Mouse (Mus musculus) mesoderm, embryonic 11.5 days (tissue): ENCODE results near the gene Tarsl2.

Experiments used
- DNase-seq: peaks from one replicate; pipeline ENCODE4 v3.0.0-alpha.2; 2012; ENCODE audit warnings: low read depth, low spot score

Tarsl2 gene

GRCm38 (mm10) chr7:65644643-65645351, at the start of gene Tarsl2:
Gene Tarsl2 (plus strand): TSS chr7:65644898.
- DNase-seq = peak; percentile 94

GRCm38 (mm10) chr7:65606124-65606523, 38.6 kb upstream of the Tarsl2 start:
- DNase-seq = no peak

- DNase-seq = no peak
These were observed 37.7 kb upstream of the Tarsl2 start for GRCm38 (mm10) chr7:65607003-65607402.

GRCm38 (mm10) chr7:65610171-65610570, 34.5 kb upstream of the Tarsl2 start:
- no peak for DNase-seq

- no peak for DNase-seq
These were observed 34.0 kb upstream of the Tarsl2 start for GRCm38 (mm10) chr7:65610673-65611072.

GRCm38 (mm10) chr7:65611298-65611697, 33.4 kb upstream of the Tarsl2 start:
- no peak for DNase-seq

- DNase-seq = no peak
These were observed 31.0 kb upstream of the Tarsl2 start for GRCm38 (mm10) chr7:65613723-65614122.

GRCm38 (mm10) chr7:65618751-65619150, 25.9 kb upstream of the Tarsl2 start:
- DNase-seq = no peak

- no peak for DNase-seq
These were observed 24.0 kb upstream of the Tarsl2 start for GRCm38 (mm10) chr7:65620746-65621145.

GRCm38 (mm10) chr7:65623330-65623729, 21.4 kb upstream of the Tarsl2 start:
- DNase-seq = no peak

- DNase-seq = no peak
These were observed 19.2 kb upstream of the Tarsl2 start for GRCm38 (mm10) chr7:65625528-65625927.

- no peak for DNase-seq
These were observed 14.9 kb upstream of the Tarsl2 start for GRCm38 (mm10) chr7:65629846-65630245.

- no peak for DNase-seq
These were observed 14.0 kb upstream of the Tarsl2 start for GRCm38 (mm10) chr7:65630661-65631060.

GRCm38 (mm10) chr7:65635831-65636230, 8.9 kb upstream of the Tarsl2 start:
- DNase-seq = no peak

- DNase-seq = no peak
These were observed 8.3 kb upstream of the Tarsl2 start for GRCm38 (mm10) chr7:65636356-65636880.

- DNase-seq = no peak
These were observed 6.4 kb upstream of the Tarsl2 start for GRCm38 (mm10) chr7:65638170-65638770.

GRCm38 (mm10) chr7:65639821-65640382, 4.8 kb upstream of the Tarsl2 start:
- no peak for DNase-seq

- DNase-seq = no peak
These were observed 4.0 kb upstream of the Tarsl2 start for GRCm38 (mm10) chr7:65640672-65641071.

- no peak for DNase-seq
These were observed 2.1 kb upstream of the Tarsl2 start for GRCm38 (mm10) chr7:65642371-65643304.

GRCm38 (mm10) chr7:65643861-65644421, 757 bp upstream of the Tarsl2 start:
- DNase-seq = no peak

GRCm38 (mm10) chr7:65645996-65646395, 1.3 kb downstream of the Tarsl2 start:
- DNase-seq = no peak
